Mouse (Mus musculus) embryo, embryonic 11 days (tissue): Measurements from ENCODE around the gene Kbtbd13.
A peak's percentile ranks its signal among the peaks of the same experiment; 100 is the strongest.

Experiments
- DNase-seq: peaks from one replicate; pipeline ENCODE4 v3.0.0-alpha.2; 2015

Gene Kbtbd13

DNA sequence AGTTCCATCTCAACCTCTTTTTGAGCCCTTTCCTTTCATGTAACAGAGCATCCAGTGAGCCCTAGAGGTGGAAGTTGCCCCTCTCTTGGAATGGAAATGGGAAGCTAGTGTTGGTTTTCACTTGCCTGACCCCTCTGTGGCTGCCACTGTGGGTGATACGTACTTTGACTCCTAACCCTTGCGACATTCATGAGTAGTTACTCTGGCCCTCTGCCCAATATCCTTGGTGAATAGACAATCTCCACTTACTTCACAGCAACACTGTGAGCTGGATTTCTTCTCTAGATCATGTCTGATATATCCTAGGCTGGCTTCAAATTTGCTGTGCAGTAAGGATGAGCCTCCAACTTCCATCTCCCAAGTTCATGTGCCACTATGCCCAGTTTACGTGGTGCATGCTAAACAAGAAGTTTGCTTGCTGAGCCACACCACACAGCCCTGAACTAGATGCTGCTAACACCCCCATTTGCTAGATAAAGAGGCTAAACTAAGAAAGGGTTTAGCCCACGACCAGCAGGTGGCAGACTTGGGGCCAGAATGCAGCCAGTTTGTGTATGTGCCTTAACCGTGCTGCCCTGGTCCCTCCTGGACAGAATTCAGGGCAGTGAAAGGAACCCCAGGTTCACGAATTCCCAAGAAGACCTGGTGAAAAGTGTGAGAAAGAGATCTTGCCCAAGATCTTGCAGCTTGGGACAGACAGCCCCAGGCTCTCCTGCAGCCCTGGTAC lies 1.3 kb upstream of the Kbtbd13 start:
- peak; percentile 76 for DNase-seq

DNA sequence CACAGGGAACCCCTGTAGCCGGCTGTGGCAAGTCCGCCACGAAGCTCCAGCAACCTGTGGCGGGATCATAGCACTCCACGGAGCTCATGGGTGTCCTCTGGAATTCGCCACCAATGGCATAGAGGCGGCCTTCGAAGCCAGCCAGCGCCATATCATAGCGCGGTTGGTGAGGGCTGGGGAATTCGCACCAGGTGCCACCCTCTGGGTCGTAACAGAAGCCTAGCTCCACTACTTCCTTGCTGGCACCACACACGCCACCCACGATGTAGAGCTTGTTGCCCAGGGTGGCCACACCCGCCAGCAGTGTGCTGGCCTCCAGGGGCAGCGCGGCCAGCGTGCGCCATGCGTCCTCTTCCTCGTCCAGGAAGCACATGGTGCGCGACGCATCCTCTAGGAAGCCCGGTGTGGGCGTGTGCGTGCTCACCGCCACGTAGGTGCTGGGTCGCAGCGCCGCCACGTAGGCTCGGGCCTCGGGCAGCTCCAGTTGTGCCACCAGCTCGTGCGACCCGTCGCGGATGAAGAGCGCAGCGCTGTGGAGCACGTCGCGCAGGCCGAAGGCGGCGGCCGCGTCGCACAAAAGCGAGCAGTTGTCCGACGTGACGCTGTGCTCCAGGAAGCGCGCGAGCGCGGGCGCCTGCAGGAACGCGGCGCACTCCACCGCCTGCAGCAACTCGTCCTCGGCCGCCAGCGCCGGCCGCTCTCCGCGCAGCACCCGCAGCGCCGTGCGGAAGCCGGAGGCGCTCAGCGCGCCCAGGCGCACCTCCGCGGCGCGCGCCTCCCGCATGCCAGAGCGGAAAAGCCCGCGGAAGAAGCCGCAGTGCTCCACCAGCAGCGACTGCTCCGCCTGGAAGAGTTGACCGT lies 470 bp downstream of the Kbtbd13 start:
- peak; percentile 70 for DNase-seq

DNA sequence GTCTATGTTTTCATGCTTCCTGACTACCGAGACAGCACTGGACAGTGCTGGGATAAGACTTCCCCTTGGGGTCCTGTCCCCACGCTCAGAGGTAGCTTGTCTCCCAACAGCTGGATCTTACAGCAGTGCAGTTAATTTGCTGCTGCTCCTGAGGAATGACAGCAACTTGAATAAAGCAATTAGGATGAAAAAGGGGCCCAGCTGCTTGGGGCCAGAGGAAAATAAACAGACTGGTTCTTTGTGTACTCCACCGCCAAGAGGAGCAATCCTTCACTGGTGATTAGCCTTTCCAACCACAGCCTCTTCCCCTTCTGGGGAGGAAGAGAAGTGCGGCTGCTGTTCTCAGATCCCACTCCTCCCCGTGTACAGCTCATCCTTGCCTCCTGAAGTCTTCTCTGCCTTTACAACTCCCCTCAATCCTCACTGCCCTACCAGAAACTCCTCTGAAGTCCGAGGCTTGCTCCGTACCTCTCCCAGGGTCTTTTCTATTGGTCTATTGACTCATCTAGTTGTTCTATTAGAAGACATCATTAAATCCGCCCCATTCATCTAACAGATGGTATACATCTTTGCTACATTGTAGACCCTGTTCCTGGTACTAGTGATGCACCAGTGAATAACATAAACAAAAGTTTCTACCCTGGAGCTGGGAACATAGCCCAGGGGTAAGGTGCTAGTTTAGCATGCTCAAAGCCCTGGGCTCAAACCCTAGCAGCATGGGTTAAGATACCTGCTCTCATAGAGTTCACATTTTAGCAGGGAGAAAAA lies 4.9 kb downstream of the Kbtbd13 start:
- DNase-seq, result peak; percentile 46

DNA sequence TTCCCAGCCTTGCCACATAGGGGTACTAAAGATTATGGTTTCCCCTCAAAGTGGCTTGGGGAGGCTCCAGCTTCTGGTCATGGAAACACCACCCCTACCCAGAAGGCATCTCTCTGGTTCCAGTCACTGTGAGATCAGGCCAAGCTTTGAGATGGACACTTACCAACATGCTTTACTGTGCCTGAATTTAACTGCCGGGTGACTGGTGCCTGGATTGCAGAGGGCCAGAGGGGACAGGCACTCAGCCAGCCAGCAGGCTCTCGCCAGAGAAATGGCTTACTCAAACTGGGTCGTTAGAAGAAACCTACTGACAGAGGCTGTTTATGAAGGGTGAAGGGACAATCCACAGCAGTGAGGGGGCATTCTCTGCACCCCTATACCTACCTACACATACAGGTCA lies 7.2 kb downstream of the Kbtbd13 start:
- DNase-seq, result no peak

DNA sequence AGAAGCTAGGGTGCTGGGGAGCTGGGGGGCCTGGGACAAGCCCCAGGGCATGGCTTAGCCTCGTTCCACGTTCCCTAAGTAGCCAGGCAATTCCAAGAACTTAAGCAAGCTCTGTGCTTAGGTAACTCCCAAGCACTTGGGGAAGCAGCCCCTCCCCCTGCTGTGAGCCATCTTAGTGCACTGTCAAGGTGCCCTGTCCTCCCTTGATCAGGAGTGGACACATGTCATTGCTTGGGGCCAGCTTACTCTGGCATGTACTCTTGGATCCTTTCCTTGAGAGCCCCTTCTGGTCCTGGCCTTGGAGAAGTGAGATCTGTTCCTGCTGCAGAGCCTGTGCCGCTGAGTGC lies 8.7 kb downstream of the Kbtbd13 start:
- no peak for DNase-seq

DNA sequence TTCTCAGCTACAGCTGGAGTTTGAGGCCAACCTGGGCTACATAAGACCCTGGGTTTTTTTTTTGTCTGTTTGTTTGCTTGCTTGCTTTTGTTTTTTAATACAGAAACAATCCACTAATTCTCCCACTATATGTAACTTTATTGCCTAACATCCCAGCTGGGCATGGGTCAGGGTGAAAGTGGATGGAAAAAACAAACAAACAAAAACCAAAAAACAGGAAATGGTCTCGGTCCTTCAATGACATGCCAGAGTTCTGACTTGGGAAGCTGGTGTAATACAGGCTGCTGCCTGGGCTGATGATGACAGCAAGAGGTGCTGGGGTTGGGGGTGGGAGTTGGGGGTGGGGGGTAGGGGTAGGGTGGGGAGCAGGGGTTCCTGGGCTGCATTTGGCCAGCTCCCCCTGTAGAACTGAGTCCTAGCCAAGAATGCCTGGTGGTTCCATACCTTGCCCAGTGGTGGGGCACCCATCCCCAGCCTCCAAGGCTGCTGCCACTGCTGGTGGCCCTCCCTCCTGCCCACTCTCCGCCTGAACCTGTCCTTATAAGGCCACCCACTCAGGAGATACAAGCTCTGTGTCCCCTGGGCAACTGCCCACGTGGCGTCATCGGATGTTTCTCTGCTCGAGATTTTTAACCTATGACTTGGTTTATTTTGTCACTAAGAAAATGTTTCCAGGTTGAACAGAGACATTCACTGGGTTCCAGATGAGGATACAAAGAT lies 9.3 kb downstream of the Kbtbd13 start:
- no peak for DNase-seq

DNA sequence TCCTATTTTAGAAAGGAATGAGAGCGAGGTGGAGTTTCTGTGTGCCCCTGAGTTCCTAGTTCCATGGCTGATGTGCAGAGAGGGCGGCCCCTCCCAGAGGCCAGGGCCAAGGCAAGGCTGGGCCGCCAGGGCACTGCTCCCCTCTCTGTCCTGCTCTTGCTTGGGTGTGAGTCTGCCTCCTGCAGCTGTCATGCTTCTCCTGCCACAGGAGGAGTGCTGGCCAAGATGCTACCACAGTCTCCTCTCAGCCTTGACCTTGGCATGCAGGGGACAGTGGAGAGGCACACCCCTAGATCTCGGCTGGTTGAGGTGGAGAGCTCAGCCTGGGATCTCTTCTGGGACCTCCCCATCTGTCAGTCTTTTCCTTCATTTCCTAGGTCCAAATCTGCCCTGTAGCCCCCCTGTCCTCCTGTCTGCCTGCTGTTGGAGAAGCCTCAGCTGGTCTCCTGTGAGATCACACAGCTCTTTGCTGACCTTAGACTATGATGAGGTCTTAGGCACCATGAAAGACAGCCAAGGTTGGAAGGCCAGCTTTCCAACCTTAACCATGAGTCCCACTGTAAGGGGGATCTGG lies 10.3 kb downstream of the Kbtbd13 start:
- no peak for DNase-seq

DNA sequence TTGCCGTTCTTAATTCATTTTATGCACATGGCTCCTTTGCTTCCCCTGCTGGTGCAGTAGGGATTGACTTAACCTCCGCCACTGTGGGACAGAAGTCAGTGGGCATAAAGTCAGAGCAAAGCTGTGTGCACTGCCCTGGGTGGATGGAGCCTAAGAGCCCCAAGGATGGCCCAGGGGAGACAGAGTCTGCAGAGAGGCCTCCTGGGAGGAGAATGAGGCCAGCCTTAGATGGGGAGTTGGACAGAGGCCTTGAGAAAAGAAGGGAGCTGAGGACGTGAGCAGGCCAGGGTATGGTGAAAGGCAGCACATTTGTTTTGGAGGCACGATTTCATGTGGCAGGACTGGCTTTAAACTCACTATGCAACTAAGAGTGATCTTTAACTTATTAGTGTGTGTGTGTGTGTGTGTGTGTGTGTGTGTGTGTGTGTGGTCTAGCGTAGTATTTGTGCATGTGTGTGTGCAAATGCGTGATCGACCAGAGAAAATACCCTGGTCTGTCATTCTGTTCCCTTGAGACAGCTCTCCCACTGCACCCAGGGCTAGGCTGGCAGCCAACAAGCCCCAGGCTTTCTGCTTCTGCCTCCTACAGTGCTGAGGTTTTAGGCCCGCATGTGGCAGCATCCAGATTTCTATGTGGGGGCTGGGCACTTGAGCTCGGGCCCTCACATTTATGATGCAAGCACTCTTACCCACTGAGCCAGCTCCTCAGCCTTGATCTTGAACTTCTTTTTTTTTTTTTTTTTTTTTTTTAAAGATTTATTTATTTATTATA lies 16.1 kb downstream of the Kbtbd13 start:
- no peak for DNase-seq

DNA sequence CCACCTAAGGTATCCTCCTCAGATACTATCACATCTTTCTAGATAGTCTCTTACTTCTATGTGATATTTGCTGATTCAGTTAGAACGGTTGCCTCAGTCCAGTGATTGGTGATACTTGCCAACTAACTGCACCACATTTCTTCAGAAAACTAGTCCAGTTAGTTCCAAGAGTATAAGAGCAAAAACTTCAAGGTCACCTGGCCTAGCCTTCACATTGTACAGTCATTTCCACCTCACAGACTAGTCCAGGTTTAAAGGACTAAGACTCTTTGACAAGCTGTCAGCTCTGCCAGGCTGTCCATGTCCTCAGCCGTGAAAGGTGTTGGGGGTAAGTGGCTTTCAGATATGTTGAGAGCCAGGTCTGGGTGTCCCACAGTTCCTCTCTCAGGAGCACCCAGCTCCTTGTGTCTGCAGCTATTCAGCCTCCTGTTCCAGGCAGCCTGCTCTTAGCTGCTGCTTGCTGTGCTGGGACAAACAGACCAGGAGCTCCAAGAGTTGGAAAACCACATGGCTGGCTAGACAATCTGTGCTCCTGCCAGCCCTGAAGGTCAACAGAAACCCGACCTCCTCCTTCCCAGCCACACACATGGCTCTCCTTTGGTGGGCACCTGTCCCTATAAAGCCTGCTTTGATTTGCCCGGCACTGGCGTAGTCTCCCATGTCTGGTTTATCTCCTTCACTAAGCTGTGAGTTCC lies 16.8 kb downstream of the Kbtbd13 start:
- no peak for DNase-seq

DNA sequence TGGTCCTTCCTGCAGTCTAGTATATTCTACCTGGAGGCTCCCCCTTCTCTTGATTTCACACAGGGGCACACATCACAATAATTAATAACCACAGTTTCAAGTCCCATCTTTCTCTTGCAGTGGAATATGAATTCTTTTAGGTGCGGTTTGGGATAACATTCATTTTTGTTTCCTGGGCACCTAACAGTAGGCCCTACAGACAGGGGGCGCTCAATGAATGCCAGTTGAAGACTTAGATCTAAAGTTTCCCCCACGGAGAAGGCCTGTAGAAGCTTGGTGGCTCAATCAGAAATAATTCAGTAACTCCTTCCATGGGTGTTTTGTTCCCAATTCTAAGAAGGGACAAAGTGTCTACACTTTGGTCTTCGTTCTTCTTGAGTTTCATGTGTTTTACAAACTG lies 19.0 kb downstream of the Kbtbd13 start:
- DNase-seq, result peak; percentile 33

DNA sequence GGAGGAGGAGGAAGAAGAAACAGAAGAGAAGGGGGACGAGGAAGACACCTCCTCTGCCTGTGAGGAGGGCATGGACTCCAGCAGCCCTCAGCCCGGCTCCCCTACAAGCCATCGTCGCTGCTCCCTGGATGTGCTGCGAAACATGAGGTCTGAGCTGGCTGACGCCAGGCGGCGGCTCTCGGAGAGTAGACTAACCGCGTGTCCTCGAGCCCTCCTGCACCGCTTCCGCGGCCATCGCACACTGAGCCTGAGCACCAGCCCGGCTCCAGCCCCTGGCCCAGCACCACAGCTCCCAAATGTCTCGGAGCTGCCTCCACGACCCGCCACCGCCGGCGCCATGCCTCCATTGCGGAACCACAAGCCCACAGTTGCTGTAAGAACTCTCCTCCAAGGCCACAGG lies 19.7 kb downstream of the Kbtbd13 start:
- no peak for DNase-seq

DNA sequence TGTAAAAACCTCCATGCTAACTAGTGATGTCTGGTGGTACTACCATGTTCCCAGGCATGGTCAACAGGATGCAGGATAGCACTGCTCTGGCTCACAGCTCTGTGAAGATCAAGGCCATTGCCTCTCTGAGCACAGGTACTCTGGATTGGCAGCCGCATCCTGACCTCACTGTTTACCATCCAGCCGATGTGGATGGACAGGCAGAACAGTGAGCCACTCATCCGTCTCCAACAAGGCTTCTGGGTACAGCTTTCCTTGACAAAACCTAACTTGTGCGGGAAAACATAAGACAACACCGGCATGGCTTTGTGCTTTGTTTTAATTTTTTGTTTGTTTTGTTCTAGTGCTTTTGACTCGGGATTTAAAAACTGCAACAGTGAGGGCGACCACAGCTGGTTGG lies 25.7 kb downstream of the Kbtbd13 start:
- DNase-seq, result no peak

DNA sequence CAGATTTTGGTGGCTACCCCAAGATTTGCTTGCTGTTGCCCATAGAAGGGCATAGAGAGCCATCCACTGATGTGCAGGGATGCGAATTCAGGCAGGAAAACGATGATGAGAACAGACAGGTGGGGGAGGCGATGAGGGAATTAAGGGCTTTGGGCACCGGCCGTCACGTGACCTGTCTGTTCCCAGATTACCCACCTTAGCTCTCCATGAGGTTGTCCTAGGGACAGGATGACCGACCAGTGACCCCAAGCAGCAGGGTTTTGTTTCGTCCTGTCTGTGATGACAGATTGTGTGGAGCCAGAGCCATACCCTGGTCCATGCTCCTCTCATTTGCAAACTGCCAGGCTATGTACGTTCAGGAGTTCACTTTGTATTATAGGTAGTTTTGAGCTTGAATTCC lies 27.8 kb downstream of the Kbtbd13 start:
- peak; percentile 40 for DNase-seq

DNA sequence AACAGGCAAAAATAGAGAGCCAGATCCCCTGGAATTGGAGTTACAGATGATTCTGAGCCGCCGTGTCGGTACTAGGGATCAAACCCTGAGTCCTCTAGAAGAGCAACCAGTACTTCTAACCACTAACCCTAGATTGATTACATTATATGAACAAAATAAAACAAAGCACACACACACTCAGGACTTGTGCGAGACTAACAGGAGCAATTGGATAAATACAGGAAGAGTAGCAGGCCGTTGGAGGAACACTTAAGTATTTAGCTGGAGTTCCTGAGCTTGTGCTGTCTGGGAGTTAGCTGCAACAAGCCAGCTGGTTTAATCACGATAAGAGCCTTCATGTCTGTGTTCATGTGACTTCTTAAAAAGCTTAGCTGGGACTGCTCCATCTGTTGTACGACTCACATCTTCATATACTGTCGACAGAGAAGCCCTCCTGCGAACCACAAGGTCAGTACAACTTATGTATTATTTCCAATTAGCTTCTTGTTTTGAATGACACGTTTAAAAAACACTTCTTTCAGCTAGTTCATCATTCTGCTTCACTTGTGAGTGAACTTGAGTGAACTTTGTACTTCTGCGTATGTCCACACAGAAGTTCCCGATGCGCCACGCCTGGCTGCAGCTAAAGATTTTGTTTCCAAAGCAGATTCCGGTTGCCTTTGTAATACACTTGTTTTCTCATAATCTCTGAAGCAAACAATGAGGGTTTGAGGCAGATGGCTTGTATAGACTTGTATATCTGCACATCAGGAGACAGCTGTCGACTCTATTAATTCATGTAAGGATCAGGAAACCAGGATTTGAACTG lies 30.6 kb downstream of the Kbtbd13 start, which contains the start of gene Ubap1l:
TSS of gene Ubap1l (plus strand) at position 401 of the 808 bp plus-strand sequence.
- no peak for DNase-seq

DNA sequence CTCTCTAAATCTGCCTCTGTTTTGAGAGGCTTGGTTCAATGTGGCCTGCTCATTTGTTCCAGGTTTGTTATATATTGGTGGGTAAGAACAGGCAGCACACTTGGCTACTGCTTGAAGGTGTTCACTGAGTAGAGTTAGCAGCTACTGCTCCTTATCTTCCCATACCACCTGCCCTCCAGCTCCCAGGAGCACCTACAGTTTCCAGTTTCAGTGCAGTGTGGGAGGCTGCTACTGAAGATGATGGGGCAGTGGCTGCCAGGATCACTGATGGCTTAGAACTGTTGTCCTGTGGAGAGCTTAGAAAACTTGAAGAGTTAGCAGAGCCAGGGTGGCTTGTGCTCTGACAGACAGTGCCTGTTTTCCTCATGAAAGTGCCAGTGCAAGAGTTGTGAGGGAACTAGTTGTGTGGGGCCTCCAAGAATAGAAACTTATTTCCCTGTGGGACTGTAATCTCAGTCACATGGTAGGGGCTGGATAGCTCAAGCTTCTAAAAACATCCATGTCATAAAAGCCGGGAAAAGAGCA lies 32.4 kb downstream of the Kbtbd13 start:
- no peak for DNase-seq

DNA sequence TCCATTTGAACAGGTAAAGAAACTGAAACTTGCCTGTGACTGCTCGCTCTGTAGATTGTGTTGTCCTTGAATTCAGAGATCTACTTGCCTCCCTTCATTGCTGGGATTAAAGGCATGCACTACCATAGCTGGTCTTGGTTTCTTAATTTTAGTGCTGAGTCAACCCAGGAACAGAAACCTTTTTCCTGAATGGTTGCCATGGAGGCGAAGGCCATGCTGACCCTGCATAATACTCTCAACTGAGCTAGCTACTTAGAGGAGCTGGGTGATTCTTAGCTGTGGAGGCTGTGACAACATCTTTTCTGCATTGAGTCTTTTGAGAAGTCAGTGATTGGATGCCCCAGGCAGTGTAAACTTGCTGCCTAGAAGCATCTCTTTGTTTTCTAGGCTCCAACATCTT lies 34.5 kb downstream of the Kbtbd13 start:
- DNase-seq, result no peak

DNA sequence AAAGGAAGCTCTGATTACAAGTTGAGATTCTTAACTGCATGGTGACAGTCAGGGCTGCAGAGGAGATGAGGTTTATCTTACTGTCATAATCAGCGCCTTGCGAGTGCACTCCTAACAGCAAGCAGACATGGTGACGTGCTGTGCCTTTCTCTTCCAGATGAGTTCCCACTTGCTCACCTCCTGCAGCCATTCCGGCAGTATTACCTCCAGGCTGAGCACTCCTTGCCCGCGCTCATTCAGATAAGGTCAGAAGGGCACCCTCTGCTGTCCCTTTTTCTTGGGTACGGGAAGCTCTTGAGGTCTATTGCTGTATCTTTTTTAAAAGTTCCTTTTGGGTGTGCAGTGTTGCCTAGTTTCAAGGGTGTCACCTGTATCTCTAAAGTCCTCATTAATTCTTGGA lies 34.9 kb downstream of the Kbtbd13 start:
- DNase-seq, result no peak

DNA sequence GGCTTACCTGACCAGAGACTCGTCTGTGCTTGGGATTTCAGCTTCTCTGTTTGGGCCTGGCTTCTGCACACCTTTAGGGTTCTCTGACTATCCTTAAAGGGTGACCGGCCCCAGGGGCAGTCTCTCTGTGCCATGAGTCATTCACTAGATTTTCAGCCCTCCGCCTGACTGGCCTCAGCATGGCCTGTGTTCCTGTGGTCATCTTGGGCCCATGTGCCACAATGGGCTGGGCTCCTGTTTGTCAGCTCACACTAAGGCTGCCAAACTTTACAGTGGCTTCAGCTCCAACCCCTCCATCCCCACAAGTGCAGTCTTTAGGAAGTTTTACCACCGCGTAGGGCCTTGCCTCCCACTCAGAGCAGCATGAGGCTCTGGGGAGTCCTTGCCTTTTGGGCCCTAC lies 38.2 kb downstream of the Kbtbd13 start:
- no peak for DNase-seq

DNA sequence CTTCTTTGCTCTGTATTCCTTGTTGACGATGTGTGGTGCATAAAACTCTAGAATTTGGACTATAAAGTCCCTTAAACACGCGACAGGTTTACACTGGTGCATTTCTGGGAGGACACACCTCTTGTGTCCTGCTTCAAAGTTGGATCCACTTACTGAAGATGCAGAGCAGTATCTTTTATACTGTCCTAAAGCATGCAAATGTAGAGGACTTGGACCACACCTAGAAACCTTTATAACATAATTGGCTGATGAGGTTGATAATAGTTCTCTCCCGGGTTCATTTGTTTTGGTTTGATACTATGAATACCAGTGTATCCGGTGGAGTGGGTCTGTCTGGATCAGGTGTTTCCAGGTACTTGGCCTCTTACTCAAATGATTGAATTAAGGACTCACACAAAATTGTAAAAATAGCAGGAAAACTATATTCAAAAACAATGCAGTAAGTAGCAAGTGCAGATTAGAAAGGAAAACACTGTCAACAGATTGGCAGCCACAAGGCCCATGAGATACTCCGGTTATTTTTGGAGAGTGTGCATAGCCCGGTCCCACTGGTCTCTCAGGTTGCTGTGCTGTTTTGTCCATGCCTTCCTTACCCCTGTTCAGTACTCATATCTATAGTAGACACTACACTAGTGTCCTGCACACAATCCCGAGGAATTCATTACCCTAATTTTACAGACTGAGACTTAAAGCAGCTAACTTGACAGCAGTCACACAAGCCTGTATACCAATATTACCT lies 44.2 kb downstream of the Kbtbd13 start:
- DNase-seq, result no peak
